In genomic region chrX:71186396-71186795, GRCm38 (mm10) we compare ENCODE assay signal across 23 mouse cellular contexts. TPM values are rescaled to one million over a fixed set of nuclear protein-coding genes. Genes with fewer than 3 reads are reported as not detected.
A peak's percentile ranks its signal among the peaks of the same experiment; 100 is the strongest.
DNase-seq lines count a peak whose midpoint lies in the region; ATAC-seq and TF ChIP-seq lines count a peak whose summit lies in the region.
"Had no signal": no experiment of that assay in that cellular context is flagged by ENCODE, and none has a peak within 500 bp of the region (broad histone marks: within the 10 kb centered on the region; RNA-seq: fewer than 3 reads in every experiment).

No protein-coding gene starts in this region.

- no peak for TF ChIP-seq CTCF in gastrocnemius, adult 2 months (IDR thresholded peaks at IDR 0.05)
- TF ChIP-seq CTCF in kidney, adult 2 months (conservative IDR thresholded peaks at IDR 0.05; ENCODE audit: insufficient read depth, insufficient read length, low read depth, low read length), result no peak

- H3K9me3 ChIP-seq in kidney, embryonic 15.5 days (replicated peaks), result no peaks in the 10 kb centered on the region
- H3K9me3 ChIP-seq in midbrain, embryonic 15.5 days, result no peaks in the 10 kb centered on the region
- H3K9me3 ChIP-seq: embryonic facial prominence, embryonic 10.5 days; forebrain, embryonic 15.5 days; heart, embryonic 15.5 days; hindbrain, embryonic 15.5 days; limb, embryonic 13.5 days; midbrain, embryonic 10.5 days; neural tube, embryonic 15.5 days had no signal

- no peak overlapping the region for H3K4me3 ChIP-seq in gastrocnemius, adult 2 months
- H3K4me3 ChIP-seq in kidney, adult 2 months (ENCODE audit: insufficient read depth, low read depth, low read length), result no peak overlapping the region
- H3K4me3 ChIP-seq in kidney, embryonic 15.5 days (replicated peaks), result no peak overlapping the region
- no peak overlapping the region for H3K4me3 ChIP-seq in midbrain, embryonic 15.5 days
- H3K4me3 ChIP-seq: embryonic facial prominence, embryonic 10.5 days; forebrain, embryonic 15.5 days; heart, embryonic 15.5 days; hindbrain, embryonic 15.5 days; limb, embryonic 13.5 days; midbrain, embryonic 10.5 days; neural tube, embryonic 15.5 days had no signal

- WGBS in kidney, adult 2 months, result 30% methylated on average over 1 of the region's 1 CpGs
- WGBS in kidney, embryonic 15.5 days, result 83% methylated on average over 1 of the region's 1 CpGs
- 93% methylated on average over 1 of the region's 1 CpGs for WGBS in midbrain, embryonic 15.5 days

- H3K36me3 ChIP-seq in kidney, adult 2 months (ENCODE audit: control insufficient read depth, insufficient read depth, low read length), result no peaks in the 10 kb centered on the region
- no peaks in the 10 kb centered on the region for H3K36me3 ChIP-seq in kidney, embryonic 15.5 days
- no peaks in the 10 kb centered on the region for H3K36me3 ChIP-seq in midbrain, embryonic 15.5 days (replicated peaks)
- H3K36me3 ChIP-seq: embryonic facial prominence, embryonic 10.5 days; forebrain, embryonic 15.5 days; heart, embryonic 15.5 days; hindbrain, embryonic 15.5 days; limb, embryonic 13.5 days; midbrain, embryonic 10.5 days; neural tube, embryonic 15.5 days had no signal

- H3K4me2 ChIP-seq in kidney, embryonic 15.5 days, result no peak overlapping the region
- no peak overlapping the region for H3K4me2 ChIP-seq in midbrain, embryonic 15.5 days
- H3K4me2 ChIP-seq: forebrain, embryonic 15.5 days; heart, embryonic 15.5 days; hindbrain, embryonic 15.5 days; limb, embryonic 13.5 days; neural tube, embryonic 15.5 days had no signal

- DNase-seq in gastrocnemius, adult 2 months, result peak; percentile 34
- DNase-seq in gastrocnemius, postnatal 4 days (ENCODE audit: low spot score in 2 of 2), result no peak
- peak; percentile 68 for DNase-seq in kidney, adult 2 months
- DNase-seq in adrenal gland, postnatal 36 days, result peak; percentile 8 to 31
- peak; percentile 10 to 31 for DNase-seq in heart, postnatal 36 days
- no peak for DNase-seq in neural tube, embryonic 10.5 days (ENCODE audit: extremely low spot score, low spot score)
- DNase-seq: cerebellum, adult 2 months; layer of hippocampus, adult 9-11 months; lung, adult 18-20 months; lung, postnatal 36 days; thymus, postnatal 36 days had no signal

- TF ChIP-seq POLR2A in kidney, adult 2 months (IDR thresholded peaks at IDR 0.05; ENCODE audit: low read depth, low read length), result no peak

- 0 out of 2 replicates have a peak, but pooled peaks cover 2% of the 10 kb centered on the region for H3K4me1 ChIP-seq in kidney, adult 2 months (ENCODE audit: control insufficient read depth, insufficient read depth, low read length)
- no peaks in the 10 kb centered on the region for H3K4me1 ChIP-seq in kidney, embryonic 15.5 days
- H3K4me1 ChIP-seq in midbrain, embryonic 15.5 days, result no peaks in the 10 kb centered on the region
- H3K4me1 ChIP-seq: embryonic facial prominence, embryonic 10.5 days; forebrain, embryonic 15.5 days; heart, embryonic 15.5 days; hindbrain, embryonic 15.5 days; limb, embryonic 13.5 days; midbrain, embryonic 10.5 days; neural tube, embryonic 15.5 days had no signal

- peak overlapping the region; percentile 35; the same call in 1 of the 2 replicates for H3K27ac ChIP-seq in gastrocnemius, adult 2 months
- no peak overlapping the region for H3K27ac ChIP-seq in kidney, adult 2 months (ENCODE audit: insufficient read depth, low read depth, low read length)
- H3K27ac ChIP-seq in kidney, embryonic 15.5 days, result no peak overlapping the region
- H3K27ac ChIP-seq in midbrain, embryonic 15.5 days, result no peak overlapping the region
- H3K27ac ChIP-seq: embryonic facial prominence, embryonic 10.5 days; forebrain, embryonic 15.5 days; heart, embryonic 15.5 days; hindbrain, embryonic 15.5 days; limb, embryonic 13.5 days; midbrain, embryonic 10.5 days; neural tube, embryonic 15.5 days had no signal

- H3K27me3 ChIP-seq in kidney, adult 2 months (replicated peaks; ENCODE audit: control insufficient read depth, insufficient read depth, low read length), result no peaks in the 10 kb centered on the region
- H3K27me3 ChIP-seq in kidney, embryonic 15.5 days, result peaks cover 31% of the 10 kb centered on the region
- H3K27me3 ChIP-seq in midbrain, embryonic 15.5 days (replicated peaks), result no peaks in the 10 kb centered on the region
- H3K27me3 ChIP-seq: forebrain, embryonic 15.5 days; heart, embryonic 15.5 days; hindbrain, embryonic 15.5 days; neural tube, embryonic 15.5 days had no signal

- no peak for ATAC-seq in kidney, embryonic 15.5 days (replicated peaks; ENCODE audit: low FRiP score)
- ATAC-seq in midbrain, embryonic 15.5 days (replicated peaks), result no peak
- ATAC-seq: activated CD4-positive, CD25-positive, alpha-beta regulatory T cell, adult 4 months; forebrain, embryonic 15.5 days; intestine, embryonic 16.5 days; Patski had no signal

- no peak overlapping the region for H3K9ac ChIP-seq in kidney, embryonic 15.5 days
- no peak overlapping the region for H3K9ac ChIP-seq in midbrain, embryonic 15.5 days
- H3K9ac ChIP-seq: forebrain, embryonic 15.5 days; heart, embryonic 15.5 days; hindbrain, embryonic 15.5 days; limb, embryonic 13.5 days; neural tube, embryonic 15.5 days had no signal

- intact Hi-C loops in gastrocnemius, adult 2 months (cut with DNase I), result no loop called here
- intact Hi-C loops in heart, postnatal 36 days (cut with DNase I), result no loop called here

RNA-seq across cellular contexts. Expression of gene Mtm1, which starts 24.2 kb away (rescaled TPM):
- 10 to 100 TPM; 12.9 to 13.9 TPM for total RNA-seq in gastrocnemius, adult 2 months (2021)
- 10 to 100 TPM; 10.4 to 12.0 TPM for total RNA-seq in gastrocnemius, postnatal 4 days (2021)
- 2.9 and 3.1 TPM in 2 replicates for polyA plus RNA-seq in kidney, adult 2 months (2012; rRNA removed)
- polyA plus RNA-seq in kidney, embryonic 15.5 days (2015; fragmentation: Nextera tagmentation; extraction: Ambion mirVana), result 5.2 and 5.7 TPM in 2 replicates
- 10 to 100 TPM; 11.7 to 28.6 TPM for total RNA-seq in adrenal gland, postnatal 36 days (2021)
- total RNA-seq in heart, postnatal 36 days (2021), result 10 to 100 TPM; 20.8 to 21.4 TPM
- 4.5 and 5.5 TPM in 2 replicates for polyA plus RNA-seq in midbrain, embryonic 15.5 days (2015; fragmentation: Nextera tagmentation; extraction: Ambion mirVana)

Comparison
In these comparisons a context has a peak if more than half of its experiments do, and no peak if none do; other contexts are left out.
1. DNase-seq: peak in gastrocnemius, adult 2 months (single experiment), kidney, adult 2 months (single experiment), adrenal gland, postnatal 36 days (2 of 2) and heart, postnatal 36 days (2 of 2); none in gastrocnemius, postnatal 4 days (0 of 2) and neural tube, embryonic 10.5 days (single experiment).